Mouse (Mus musculus): Measurements from ENCODE around the gene Lamb2. TPM values are rescaled to one million over a fixed set of nuclear protein-coding genes. Genes with fewer than 3 reads are reported as not detected.

The Lamb2 gene
- polyA plus RNA-seq, 2 experiments = 4.3 to 8.3 TPM

DNA sequence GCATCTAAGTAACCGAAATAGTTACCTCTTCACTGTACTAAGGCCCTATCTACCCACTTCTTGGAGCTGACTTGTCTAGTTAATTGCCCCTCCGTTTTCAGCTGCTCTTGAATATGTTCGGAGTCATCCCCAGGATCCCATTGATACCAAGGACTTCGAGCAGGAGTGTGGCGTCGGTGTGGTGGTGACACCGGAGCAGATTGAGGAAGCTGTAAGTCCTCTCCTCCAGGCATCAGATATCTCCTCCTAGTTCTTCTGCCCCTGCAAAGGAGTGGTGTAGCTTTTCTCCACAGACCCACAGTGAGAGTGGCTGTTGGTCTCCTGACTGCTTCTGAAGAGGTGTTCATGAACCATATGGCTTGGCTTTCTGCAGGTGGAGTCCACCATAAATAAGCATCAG, 29.2 kb downstream of the Lamb2 start:
- no peak for DNase-seq (ENCODE audit: low read depth in 3 of 3, low spot score in 3 of 3)
- Histone ChIP-seq H3K4me2 (ENCODE audit: low read depth) (peak overlapping the region; percentile 98), H3K27ac (no peak overlapping the region; the same call in 1 of the 2 replicates), H3K36me3 (replicated peaks; ENCODE audit: control insufficient read depth, insufficient read depth, low read depth) (peaks cover 38% of the 10 kb centered on the region), H3K27me3 (ENCODE audit: control insufficient read depth, insufficient read depth, low read length) (no peaks in the 10 kb centered on the region), H3K9me3 (ENCODE audit: control insufficient read depth, low read length) (no peaks in the 10 kb centered on the region), H3K4me3 (ENCODE audit: insufficient read depth in 1 of 2, low read depth in 2 of 2, low read length in 2 of 2) (peak overlapping the region; percentile 73 to 83), H3K9ac (replicated peaks) (peak overlapping the region; percentile 70), H3K4me1 (replicated peaks; ENCODE audit: control insufficient read depth in 2 of 2, insufficient read depth in 2 of 2, low read length in 1 of 2) (peaks cover 7 to 12% of the 10 kb centered on the region in 2 experiments; a peak in 3 of 4 replicates)
- no peak for TF ChIP-seq CTCF (IDR thresholded peaks at IDR 0.05; ENCODE audit: low read depth)
- TF ChIP-seq EP300 (IDR thresholded peaks at IDR 0.05; ENCODE audit: low read depth) = no peak
- 61% methylated on average over 7 of the region's 7 CpGs for WGBS (ENCODE audit: insufficient replicate concordance)
- no peak for ATAC-seq (ENCODE audit: insufficient read depth)

DNA sequence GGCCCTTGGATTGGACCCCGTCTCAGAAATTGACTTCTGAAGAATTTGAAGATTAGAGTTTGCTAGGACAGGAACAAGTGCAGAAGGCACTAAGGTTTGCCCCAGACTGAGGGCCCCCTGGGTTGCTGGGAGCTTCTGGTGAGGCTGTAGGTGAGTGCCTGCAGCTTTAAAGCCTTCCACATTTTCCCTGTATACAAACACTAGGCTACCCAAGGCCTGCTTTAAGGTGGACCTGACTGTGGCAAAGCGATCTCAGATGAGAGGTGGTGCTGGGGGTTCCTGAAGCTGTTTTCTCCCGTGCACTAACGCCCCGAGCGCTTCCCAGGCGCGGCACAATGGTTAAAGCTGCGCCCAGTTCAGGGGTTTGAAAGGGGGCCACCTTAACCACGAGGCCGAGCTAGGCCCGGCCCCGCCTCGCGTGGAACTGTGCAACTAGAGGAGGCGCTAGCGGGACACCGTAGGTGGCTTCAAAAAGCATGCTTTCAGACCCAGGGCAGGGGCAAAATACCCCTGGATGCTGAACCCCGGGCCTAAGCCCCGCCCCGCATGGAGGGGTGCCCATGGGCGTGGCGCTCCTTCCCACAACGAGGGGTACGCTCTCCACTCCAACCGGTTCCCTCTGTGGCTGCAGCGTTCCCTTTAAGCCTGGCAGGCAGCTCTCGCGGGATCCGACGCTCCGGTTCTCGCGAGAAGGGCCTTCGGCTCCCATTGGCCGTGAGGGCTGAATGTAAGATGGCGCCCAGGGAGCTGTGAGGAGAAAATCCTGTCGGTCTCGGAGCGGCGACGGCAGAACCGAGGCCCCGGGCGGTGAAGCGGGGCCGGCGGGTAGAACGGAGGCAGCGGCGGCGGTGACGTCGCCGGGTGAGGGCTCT, 37.1 kb downstream of the Lamb2 start, which contains the start of gene Qrich1:
TSS of gene Qrich1 (plus strand) at position 427 of the 872 bp plus-strand sequence.
- DNase-seq (ENCODE audit: low read depth in 3 of 3, low spot score in 3 of 3) (peak; percentile 94 to 96 (median 95)), ATAC-seq (ENCODE audit: insufficient read depth) (peak; percentile 92)
- TF ChIP-seq EP300 (IDR thresholded peaks at IDR 0.05; ENCODE audit: low read depth) = peak; percentile 95
- TF ChIP-seq CTCF (IDR thresholded peaks at IDR 0.05; ENCODE audit: low read depth) = peak; percentile 27; the same call in 1 of the 2 replicates
- Histone ChIP-seq H3K9me3 (ENCODE audit: control insufficient read depth, low read length) (no peaks in the 10 kb centered on the region), H3K4me1 (replicated peaks; ENCODE audit: control insufficient read depth in 2 of 2, insufficient read depth in 2 of 2, low read length in 1 of 2) (peaks cover 6 to 17% of the 10 kb centered on the region in 2 experiments; a peak in 3 of 4 replicates), H3K4me3 (ENCODE audit: insufficient read depth in 1 of 2, low read depth in 2 of 2, low read length in 2 of 2) (peak within 1 kb of the TSS; percentile 80 to 90), H3K27me3 (ENCODE audit: control insufficient read depth, insufficient read depth, low read length) (no peaks in the 10 kb centered on the region), H3K27ac (peak within 1 kb of the TSS; percentile 90), H3K9ac (replicated peaks) (peak within 1 kb of the TSS; percentile 97), H3K4me2 (ENCODE audit: low read depth) (peak within 1 kb of the TSS; percentile 82), H3K36me3 (replicated peaks; ENCODE audit: control insufficient read depth, insufficient read depth, low read depth) (peaks cover 43% of the 10 kb centered on the region)
- WGBS (ENCODE audit: insufficient replicate concordance) = 1% methylated on average over 55 of the region's 55 CpGs

DNA sequence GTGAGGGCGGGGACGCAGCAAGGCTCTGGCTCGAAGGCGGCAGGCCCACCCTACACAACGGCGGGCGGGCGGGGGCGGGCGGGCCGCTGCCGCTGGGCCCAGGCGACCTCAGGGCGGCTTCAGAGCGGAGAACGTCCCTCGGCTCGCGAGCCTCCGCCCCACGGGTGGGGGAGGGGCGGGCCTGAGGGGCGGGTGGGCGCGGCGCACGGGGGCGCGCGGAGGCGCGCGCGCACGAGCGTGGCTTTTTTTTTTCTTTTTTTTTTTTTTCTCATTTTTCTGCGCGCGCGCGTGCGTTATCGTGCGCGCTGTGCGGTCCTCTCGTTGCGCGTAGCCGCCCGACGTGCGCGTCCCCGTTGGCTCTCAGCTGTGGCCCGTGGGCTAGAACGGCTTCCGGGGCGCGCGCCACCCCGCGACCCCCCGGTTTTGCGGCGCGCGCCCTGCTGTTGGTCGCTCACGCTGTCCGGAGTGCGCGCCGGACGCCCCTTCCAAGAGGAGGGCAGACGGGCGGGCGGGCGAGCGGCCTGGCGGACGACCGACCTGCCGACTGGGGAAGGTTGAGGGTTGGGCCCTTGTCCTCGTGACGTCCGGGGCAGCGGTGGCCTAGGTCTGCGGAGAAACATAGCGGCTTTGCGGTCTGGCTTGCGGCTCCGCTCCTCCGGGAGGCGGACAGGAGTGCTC, 37.9 kb downstream of the Lamb2 start:
- Histone ChIP-seq H3K4me2 (ENCODE audit: low read depth) (peak overlapping the region; percentile 82), H3K27ac (peak overlapping the region; percentile 90), H3K4me1 (replicated peaks; ENCODE audit: control insufficient read depth in 2 of 2, insufficient read depth in 2 of 2, low read length in 1 of 2) (peaks cover 6 to 17% of the 10 kb centered on the region in 2 experiments; a peak in 3 of 4 replicates), H3K9ac (replicated peaks) (peak overlapping the region; percentile 97), H3K36me3 (replicated peaks; ENCODE audit: control insufficient read depth, insufficient read depth, low read depth) (peaks cover 36% of the 10 kb centered on the region), H3K9me3 (ENCODE audit: control insufficient read depth, low read length) (no peaks in the 10 kb centered on the region), H3K4me3 (ENCODE audit: insufficient read depth in 1 of 2, low read depth in 2 of 2, low read length in 2 of 2) (peak overlapping the region; percentile 80 to 90), H3K27me3 (ENCODE audit: control insufficient read depth, insufficient read depth, low read length) (no peaks in the 10 kb centered on the region)
- under 1% methylated on average over 78 of the region's 95 CpGs for WGBS (ENCODE audit: insufficient replicate concordance)
- TF ChIP-seq CTCF (IDR thresholded peaks at IDR 0.05; ENCODE audit: low read depth) (no peak), EP300 (IDR thresholded peaks at IDR 0.05; ENCODE audit: low read depth) (no peak)
- DNase-seq (ENCODE audit: low read depth in 3 of 3, low spot score in 3 of 3) (peak; percentile 70 to 74 (median 70)), ATAC-seq (ENCODE audit: insufficient read depth) (peak; percentile 87)

DNA sequence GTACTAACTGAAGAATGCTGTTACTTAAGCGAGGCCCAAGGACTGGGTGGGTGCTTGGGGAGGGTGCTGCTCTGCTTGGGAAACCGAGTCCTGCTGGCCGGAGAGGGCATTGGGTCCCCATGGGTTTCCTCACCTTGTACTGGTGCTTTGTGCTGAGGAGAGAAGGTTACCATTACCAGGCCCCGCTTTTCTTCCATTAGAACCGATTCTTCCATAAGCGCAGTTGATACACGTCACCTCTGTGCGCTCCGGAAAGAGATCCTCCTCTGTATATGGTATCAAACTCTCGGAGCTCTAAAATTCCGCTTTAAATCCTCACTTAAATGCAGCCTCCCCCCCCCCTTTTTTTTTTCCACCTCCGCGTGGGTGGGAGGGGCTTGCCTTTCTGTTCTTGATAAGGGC, 38.4 kb downstream of the Lamb2 start:
- H3K4me1 ChIP-seq (replicated peaks; ENCODE audit: control insufficient read depth in 2 of 2, insufficient read depth in 2 of 2, low read length in 1 of 2) = peaks cover 6 to 17% of the 10 kb centered on the region in 2 experiments; a peak in 3 of 4 replicates
- peak overlapping the region; percentile 82 for H3K4me2 ChIP-seq (ENCODE audit: low read depth)
- peaks cover 34% of the 10 kb centered on the region for H3K36me3 ChIP-seq (replicated peaks; ENCODE audit: control insufficient read depth, insufficient read depth, low read depth)
- H3K9me3 ChIP-seq (ENCODE audit: control insufficient read depth, low read length) = no peaks in the 10 kb centered on the region
- H3K4me3 ChIP-seq (ENCODE audit: insufficient read depth in 1 of 2, low read depth in 2 of 2, low read length in 2 of 2) = peak overlapping the region; percentile 80 to 90
- ATAC-seq (ENCODE audit: insufficient read depth) (0 out of 2 replicates have a peak, but pooled peaks have one; percentile 1), DNase-seq (ENCODE audit: low read depth in 3 of 3, low spot score in 3 of 3) (peak; percentile 42 to 47 (median 45))
- peak overlapping the region; percentile 90 for H3K27ac ChIP-seq
- 1% methylated on average over 13 of the region's 13 CpGs for WGBS (ENCODE audit: insufficient replicate concordance)
- no peak for TF ChIP-seq EP300 (IDR thresholded peaks at IDR 0.05; ENCODE audit: low read depth)
- TF ChIP-seq CTCF (IDR thresholded peaks at IDR 0.05; ENCODE audit: low read depth) = peak; percentile 24; the same call in 1 of the 2 replicates
- peak overlapping the region; percentile 97 for H3K9ac ChIP-seq (replicated peaks)
- no peaks in the 10 kb centered on the region for H3K27me3 ChIP-seq (ENCODE audit: control insufficient read depth, insufficient read depth, low read length)
